Mouse (Mus musculus) embryonic facial prominence, embryonic 13.5 days (tissue): ENCODE results near the gene E330017A01Rik. TPM values are rescaled to one million over a fixed set of nuclear protein-coding genes. Genes with fewer than 3 reads are reported as not detected.

Experiments
- ATAC-seq: fragments of 200-750 bp; cut with Nextera tagmentation; 2 replicates; pipeline ENCODE4 v1.8.0; 2017; ENCODE audit warnings: low read depth; ENCODE audit not compliant: insufficient number of reproducible peaks, insufficient read depth, low FRiP score, low TSS enrichment
- H3K27ac ChIP-seq: fragments of 300-500 bp; sonication (generic); 2 replicates; pipeline ENCODE4 v1.5.1; 2015; ENCODE audit warnings: moderate library complexity, mild to moderate bottlenecking, inconsistent platforms
- H3K27me3 ChIP-seq: fragments of 300-500 bp; sonication (generic); 2 replicates; pipeline ENCODE4 v1.6.1; 2015; ENCODE audit warnings: mild to moderate bottlenecking, inconsistent platforms
- H3K36me3 ChIP-seq: fragments of 300-500 bp; sonication (generic); 2 replicates; pipeline ENCODE4 v1.6.1; 2015; ENCODE audit warnings: mild to moderate bottlenecking, inconsistent platforms
- H3K4me1 ChIP-seq: fragments of 300-500 bp; sonication (generic); 2 replicates; pipeline ENCODE4 v1.6.1; 2015; ENCODE audit warnings: inconsistent platforms
- H3K4me2 ChIP-seq: fragments of 300-500 bp; sonication (generic); 2 replicates; pipeline ENCODE4 v1.6.1; 2015; ENCODE audit warnings: moderate library complexity, mild to moderate bottlenecking, inconsistent platforms
- H3K4me3 ChIP-seq: fragments of 300-500 bp; sonication (generic); 2 replicates; pipeline ENCODE4 v1.5.1; 2015; ENCODE audit warnings: mild to moderate bottlenecking, inconsistent platforms
- H3K9ac ChIP-seq: fragments of 300-500 bp; sonication (generic); 2 replicates; pipeline ENCODE4 v1.6.1; 2015; ENCODE audit warnings: mild to moderate bottlenecking, inconsistent platforms
- H3K9me3 ChIP-seq: fragments of 300-500 bp; sonication (generic); 2 replicates; pipeline ENCODE4 v1.6.1; 2016; ENCODE audit warnings: inconsistent platforms
- WGBS: fragments of 180-500 bp; shearing (Covaris S2); methylation state at CpG from one replicate; pipeline ENCODE4 v1.1.7; 2015; ENCODE audit warnings: mixed read lengths; 5-methylcytosine and 5-hydroxymethylcytosine counted together
- polyA plus RNA-seq: library from polyadenylated mRNA; unstranded; fragments of >200 nt; fragmentation: Nextera tagmentation; extraction: Ambion mirVana; gene quantifications from 2 replicates; pipeline ENCODE4 v1.2.1, GENCODE M21; 2015

Gene E330017A01Rik
- polyA plus RNA-seq, 1 experiment from 2014 or later = not detected

DNA sequence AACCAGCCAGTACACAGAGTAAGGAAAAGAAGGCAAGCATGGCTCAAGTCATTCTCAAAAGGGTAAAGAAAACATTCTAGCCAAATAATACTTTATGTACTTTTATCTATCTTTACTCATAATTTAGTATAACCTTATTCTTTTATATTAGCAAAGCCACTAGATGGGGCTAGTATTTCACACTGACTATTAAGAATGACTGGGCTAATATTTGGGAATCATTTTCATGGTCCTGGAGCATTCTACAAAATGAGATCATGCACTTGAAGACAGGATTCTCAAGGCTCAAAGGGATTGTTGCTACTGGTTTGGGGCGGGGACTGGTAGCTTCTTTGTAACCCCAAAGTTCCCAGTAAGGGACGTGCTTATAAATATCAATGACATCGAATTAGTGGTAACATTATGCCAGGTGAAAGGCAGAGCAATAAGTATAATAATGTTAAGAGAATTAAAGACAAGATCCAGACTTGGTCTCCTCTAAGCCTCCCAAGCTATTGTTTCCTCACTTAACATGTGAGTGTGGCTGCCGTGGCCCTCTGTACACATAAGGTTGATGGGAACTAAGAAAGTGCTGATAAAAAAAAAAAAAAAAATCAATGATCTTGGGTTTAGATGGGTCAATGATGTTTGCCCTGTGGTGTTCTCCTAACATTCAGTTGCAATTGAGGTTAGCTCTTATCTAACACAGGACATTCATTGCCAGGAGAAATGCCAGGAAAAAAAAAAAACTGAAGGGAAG lies 10.8 kb downstream of the E330017A01Rik start:
- 83% methylated on average over 4 of the region's 4 CpGs for WGBS
- Histone ChIP-seq H3K9ac (no peak overlapping the region), H3K27me3 (no peaks in the 10 kb centered on the region), H3K9me3 (no peaks in the 10 kb centered on the region), H3K4me1 (no peaks in the 10 kb centered on the region), H3K4me2 (no peak overlapping the region), H3K36me3 (no peaks in the 10 kb centered on the region), H3K27ac (no peak overlapping the region), H3K4me3 (no peak overlapping the region)
- ATAC-seq = no peak

DNA sequence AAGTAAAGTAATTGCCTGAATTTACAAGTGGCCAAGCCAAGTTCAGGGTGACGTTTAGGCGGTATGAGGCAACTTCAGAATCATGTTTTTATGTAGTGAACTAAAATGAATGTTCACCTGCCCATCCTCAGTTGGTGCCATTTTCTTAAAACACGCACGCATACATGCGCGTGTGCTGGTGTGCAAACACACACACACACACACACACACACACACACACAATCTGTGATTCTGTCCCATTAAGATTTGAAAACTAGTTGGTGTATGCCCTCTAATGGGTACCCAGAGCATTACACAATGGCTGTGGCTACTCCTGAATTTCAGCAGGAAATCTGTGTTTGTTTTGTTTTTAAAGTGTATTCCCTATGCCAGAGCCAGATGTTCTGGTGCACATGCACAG lies 14.6 kb downstream of the E330017A01Rik start:
- no peak overlapping the region for H3K4me2 ChIP-seq
- no peak overlapping the region for H3K4me3 ChIP-seq
- no peak for ATAC-seq
- 92% methylated on average over 6 of the region's 6 CpGs for WGBS
- no peak overlapping the region for H3K9ac ChIP-seq
- H3K27me3 ChIP-seq = no peaks in the 10 kb centered on the region
- H3K27ac ChIP-seq = no peak overlapping the region
- no peaks in the 10 kb centered on the region for H3K9me3 ChIP-seq
- H3K4me1 ChIP-seq = no peaks in the 10 kb centered on the region
- no peaks in the 10 kb centered on the region for H3K36me3 ChIP-seq

DNA sequence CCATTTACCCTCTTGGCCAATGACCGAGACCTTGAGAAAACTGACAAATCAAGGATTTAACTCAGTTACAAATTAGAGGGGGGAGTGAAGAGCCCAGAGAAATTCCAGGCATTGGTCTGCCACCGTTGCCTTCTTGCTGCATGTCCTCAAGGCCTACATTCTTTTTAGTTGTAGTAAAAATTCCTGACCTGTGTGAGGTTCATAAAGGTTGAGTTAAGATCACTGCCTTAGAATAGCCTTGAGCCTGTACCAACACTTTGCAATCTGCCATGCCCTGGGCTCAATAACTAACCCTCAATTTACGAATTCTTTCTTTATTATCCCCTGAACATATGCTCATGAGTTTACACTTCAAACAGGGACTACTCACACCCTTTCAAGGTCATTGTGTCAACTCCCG lies 15.4 kb downstream of the E330017A01Rik start:
- 70% methylated on average over 4 of the region's 4 CpGs for WGBS
- no peak overlapping the region for H3K9ac ChIP-seq
- H3K4me2 ChIP-seq = no peak overlapping the region
- H3K36me3 ChIP-seq = no peaks in the 10 kb centered on the region
- H3K27me3 ChIP-seq = no peaks in the 10 kb centered on the region
- H3K9me3 ChIP-seq = no peaks in the 10 kb centered on the region
- no peak overlapping the region for H3K4me3 ChIP-seq
- H3K4me1 ChIP-seq = no peaks in the 10 kb centered on the region
- ATAC-seq = no peak
- no peak overlapping the region for H3K27ac ChIP-seq

DNA sequence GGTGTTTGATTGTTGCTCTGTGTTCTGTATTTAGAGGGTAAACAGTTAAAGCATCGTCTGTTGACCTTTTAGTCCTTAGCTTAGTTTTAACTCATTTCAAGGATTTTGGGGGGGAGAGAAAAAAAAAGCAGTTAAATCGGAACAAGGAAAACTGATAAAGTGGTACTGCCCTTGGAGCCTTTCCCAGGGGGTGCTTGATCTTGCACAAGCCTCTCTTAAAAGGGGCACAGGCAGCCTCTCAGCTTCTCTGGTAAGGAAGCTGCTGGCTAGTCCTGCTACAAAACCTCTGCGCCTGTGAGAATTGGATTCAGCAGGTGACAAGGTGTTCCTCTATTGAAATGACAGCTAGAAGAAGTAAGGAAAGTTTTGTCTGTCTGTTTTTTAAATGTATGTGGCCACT lies 16.2 kb downstream of the E330017A01Rik start:
- H3K9ac ChIP-seq = no peak overlapping the region
- no peak overlapping the region for H3K4me3 ChIP-seq
- H3K36me3 ChIP-seq = no peaks in the 10 kb centered on the region
- no peak for ATAC-seq
- H3K4me2 ChIP-seq = no peak overlapping the region
- H3K4me1 ChIP-seq = no peaks in the 10 kb centered on the region
- H3K9me3 ChIP-seq = no peaks in the 10 kb centered on the region
- 87% methylated on average over 3 of the region's 3 CpGs for WGBS
- H3K27me3 ChIP-seq = no peaks in the 10 kb centered on the region
- H3K27ac ChIP-seq = no peak overlapping the region

DNA sequence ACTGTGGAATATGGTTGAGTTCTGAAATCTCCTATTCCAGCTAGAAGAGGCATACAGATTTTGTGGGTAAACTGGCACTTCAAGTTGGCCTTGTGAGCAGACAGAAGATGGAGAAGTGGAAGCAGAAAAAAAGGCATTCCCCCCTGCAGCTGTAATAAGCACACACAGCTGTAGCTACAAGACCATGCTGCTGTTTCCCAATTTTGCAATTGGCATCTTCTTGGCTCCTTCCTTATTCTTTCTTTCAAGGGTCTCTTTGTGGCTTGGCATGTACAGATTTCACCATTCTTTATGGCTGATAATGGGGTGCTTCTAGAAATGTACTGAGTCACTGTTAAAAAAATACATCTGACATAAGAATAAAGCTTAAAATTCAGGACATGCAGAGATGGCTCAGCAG lies 21.2 kb downstream of the E330017A01Rik start:
- ATAC-seq = no peak
- Histone ChIP-seq H3K9ac (no peak overlapping the region), H3K4me1 (no peaks in the 10 kb centered on the region), H3K9me3 (no peaks in the 10 kb centered on the region), H3K4me3 (no peak overlapping the region), H3K27me3 (no peaks in the 10 kb centered on the region), H3K36me3 (no peaks in the 10 kb centered on the region), H3K27ac (no peak overlapping the region), H3K4me2 (no peak overlapping the region)

DNA sequence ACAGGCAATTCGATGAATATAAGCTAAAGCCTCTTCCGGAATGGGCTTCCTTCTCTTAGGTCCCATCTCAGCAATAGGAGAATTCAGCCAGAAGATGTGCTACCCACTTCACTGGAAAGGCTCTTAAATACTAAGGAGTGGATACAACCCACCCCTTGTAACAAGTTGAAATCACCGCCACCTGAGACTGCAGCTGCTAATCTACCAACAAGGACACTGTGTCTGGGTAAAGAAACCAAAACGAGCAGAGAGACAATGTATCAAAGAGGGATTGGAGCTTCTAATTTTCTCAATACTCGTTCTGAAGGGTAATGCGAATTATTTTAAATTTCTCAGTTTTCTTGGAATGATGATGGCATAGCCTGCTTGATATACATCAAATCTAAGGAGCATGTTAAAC lies 21.7 kb downstream of the E330017A01Rik start, which contains the start of gene Gm813:
Gm813 (minus strand) TSS at position 101 of the 400 bp plus-strand sequence.
- no peaks in the 10 kb centered on the region for H3K27me3 ChIP-seq
- no peaks in the 10 kb centered on the region for H3K4me1 ChIP-seq
- ATAC-seq = no peak
- no peaks in the 10 kb centered on the region for H3K36me3 ChIP-seq
- H3K4me2 ChIP-seq = no peak within 1 kb of the TSS
- no peak within 1 kb of the TSS for H3K27ac ChIP-seq
- H3K9ac ChIP-seq = no peak within 1 kb of the TSS
- H3K9me3 ChIP-seq = no peaks in the 10 kb centered on the region
- H3K4me3 ChIP-seq = no peak within 1 kb of the TSS
- 89% methylated on average over 6 of the region's 6 CpGs for WGBS

DNA sequence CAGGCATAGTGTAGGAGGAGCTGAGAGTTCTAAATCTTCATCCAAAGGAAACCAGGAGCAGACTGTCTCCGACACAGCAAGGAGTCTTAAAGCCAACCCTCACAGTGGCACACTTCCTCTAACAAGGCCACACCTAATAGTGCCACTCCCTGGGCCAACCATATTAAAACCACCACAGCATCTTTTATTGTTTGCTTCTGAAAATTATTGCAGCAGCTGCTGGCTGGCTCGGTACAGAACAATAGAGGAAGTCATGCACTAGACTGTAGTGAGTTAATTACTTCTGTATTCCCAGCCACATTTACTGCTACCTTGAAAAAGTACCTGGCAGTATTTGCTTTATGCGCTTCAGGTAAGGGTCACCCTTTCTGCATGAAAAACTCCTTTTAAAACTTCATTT lies 25.6 kb downstream of the E330017A01Rik start:
- H3K36me3 ChIP-seq = no peaks in the 10 kb centered on the region
- H3K4me2 ChIP-seq = no peak overlapping the region
- no peak overlapping the region for H3K9ac ChIP-seq
- H3K27me3 ChIP-seq = no peaks in the 10 kb centered on the region
- no peak overlapping the region for H3K4me3 ChIP-seq
- no peak for ATAC-seq
- no peaks in the 10 kb centered on the region for H3K4me1 ChIP-seq
- 78% methylated on average over 3 of the region's 3 CpGs for WGBS
- no peaks in the 10 kb centered on the region for H3K9me3 ChIP-seq
- H3K27ac ChIP-seq = no peak overlapping the region

DNA sequence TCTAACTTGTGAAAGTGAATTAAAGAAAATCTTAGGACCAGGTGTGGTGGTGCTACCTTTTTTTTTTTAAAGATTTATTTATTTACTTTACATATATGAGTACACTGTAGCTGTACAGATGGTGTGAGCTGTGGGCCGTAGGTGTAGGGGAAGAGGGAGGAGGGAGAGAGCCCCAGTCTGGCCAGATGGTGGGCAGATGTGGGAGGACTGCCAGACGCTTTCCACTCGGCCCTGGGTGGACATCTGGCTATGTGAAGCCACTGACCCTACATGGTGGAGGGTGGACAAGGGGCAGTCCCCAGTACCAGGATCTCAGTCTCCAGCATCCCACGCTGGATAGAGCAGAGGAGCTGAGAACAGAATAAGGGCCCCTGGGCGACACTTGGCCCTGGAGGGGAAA lies 31.4 kb downstream of the E330017A01Rik start:
- WGBS = 32% methylated on average over 5 of the region's 5 CpGs
- ATAC-seq = no peak; the same call in 1 of the 2 replicates

DNA sequence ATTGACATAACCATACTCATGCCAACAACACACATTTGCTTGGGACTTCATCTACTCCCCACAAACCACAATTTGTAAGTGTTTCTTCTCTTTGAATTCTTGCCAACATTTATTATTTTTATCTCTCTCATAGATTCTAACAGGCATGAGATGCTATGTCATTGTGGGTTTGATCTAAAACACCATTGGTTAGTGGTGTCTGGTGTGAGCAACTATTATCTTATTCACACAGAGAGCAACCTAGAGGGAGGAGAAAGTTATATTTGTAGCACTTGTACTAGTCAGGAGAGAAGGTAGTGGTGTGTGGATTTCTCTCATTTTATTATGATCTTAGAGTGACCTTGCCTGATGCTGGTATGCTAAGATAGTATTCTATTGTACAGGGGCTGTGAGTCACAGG lies 33.9 kb downstream of the E330017A01Rik start:
- Histone ChIP-seq H3K9ac (no peak overlapping the region), H3K27ac (no peak overlapping the region), H3K4me3 (no peak overlapping the region), H3K9me3 (no peaks in the 10 kb centered on the region), H3K4me2 (no peak overlapping the region), H3K36me3 (no peaks in the 10 kb centered on the region), H3K27me3 (no peaks in the 10 kb centered on the region), H3K4me1 (no peaks in the 10 kb centered on the region)
- no peak for ATAC-seq

More for the DNA sequence above, 31.4 kb downstream of the E330017A01Rik start:
- Histone ChIP-seq H3K27ac (no peak overlapping the region), H3K27me3 (no peaks in the 10 kb centered on the region), H3K36me3 (no peaks in the 10 kb centered on the region), H3K9me3 (no peaks in the 10 kb centered on the region), H3K4me3 (no peak overlapping the region), H3K4me1 (no peaks in the 10 kb centered on the region), H3K4me2 (no peak overlapping the region), H3K9ac (no peak overlapping the region)

DNA sequence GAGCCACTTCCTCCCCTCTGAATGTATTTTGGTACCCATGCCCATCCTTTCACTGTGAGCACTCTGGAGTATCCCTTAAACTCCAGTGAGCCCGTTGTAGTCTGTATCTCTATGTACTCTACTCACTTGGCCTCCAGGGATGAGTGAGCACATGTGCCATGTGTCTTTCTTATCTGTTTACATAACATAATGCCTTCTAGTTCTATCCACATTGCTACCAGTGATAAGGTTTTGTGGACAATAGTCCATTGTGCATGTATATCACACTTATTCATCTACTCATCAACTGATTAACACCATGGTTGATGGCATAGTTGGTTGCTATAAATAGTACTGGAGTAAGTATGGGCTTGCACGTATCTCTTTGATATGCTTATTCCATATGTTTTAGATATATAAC lies 34.7 kb downstream of the E330017A01Rik start:
- H3K27me3 ChIP-seq = no peaks in the 10 kb centered on the region
- 76% methylated on average over 2 of the region's 2 CpGs for WGBS
- no peak overlapping the region for H3K4me3 ChIP-seq
- no peak overlapping the region for H3K9ac ChIP-seq
- H3K4me2 ChIP-seq = no peak overlapping the region
- no peak for ATAC-seq
- no peaks in the 10 kb centered on the region for H3K9me3 ChIP-seq
- no peak overlapping the region for H3K27ac ChIP-seq
- no peaks in the 10 kb centered on the region for H3K36me3 ChIP-seq
- H3K4me1 ChIP-seq = no peaks in the 10 kb centered on the region

DNA sequence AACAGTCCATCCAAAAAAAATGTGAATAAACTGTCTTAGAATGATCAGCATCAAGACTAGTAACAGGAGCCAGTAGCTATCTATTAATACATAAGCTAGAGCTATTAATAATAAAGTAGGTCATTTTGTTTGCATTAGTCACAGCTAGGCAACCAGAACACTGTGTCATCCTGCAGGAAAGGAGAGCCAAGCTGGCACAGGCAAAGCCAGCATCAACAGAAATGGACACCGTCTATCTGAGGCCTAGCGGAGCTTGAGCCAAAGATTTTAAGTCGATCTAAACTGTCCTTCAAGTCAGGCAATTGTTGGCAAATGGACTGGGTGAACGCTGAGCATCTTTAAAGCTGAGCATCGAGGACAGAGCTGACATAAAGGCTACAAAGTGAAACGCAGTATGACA lies 37.7 kb downstream of the E330017A01Rik start:
- Histone ChIP-seq H3K9me3 (no peaks in the 10 kb centered on the region), H3K9ac (no peak overlapping the region), H3K4me2 (no peak overlapping the region), H3K27ac (no peak overlapping the region), H3K27me3 (no peaks in the 10 kb centered on the region), H3K4me3 (no peak overlapping the region), H3K4me1 (no peaks in the 10 kb centered on the region), H3K36me3 (no peaks in the 10 kb centered on the region)
- no peak for ATAC-seq
- 93% methylated on average over 6 of the region's 6 CpGs for WGBS

DNA sequence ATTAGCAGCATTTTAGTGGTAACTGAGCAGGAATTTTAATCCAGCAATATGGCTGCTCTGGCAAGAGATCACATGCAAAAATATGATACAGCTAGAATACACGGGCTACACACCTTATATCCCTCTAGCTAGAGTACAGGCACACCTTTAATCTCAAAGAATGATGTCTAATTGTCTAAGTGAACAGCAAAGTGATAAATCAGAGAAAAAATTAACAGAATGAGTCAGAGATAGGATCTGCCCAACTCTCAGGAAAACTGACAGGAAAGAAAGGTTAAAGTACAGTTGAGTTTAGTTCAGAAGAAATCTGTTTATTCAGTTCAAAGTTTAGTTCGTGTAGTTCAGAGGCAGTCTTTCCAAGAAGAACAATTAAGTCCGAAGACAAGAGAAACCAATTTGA lies 47.2 kb downstream of the E330017A01Rik start:
- H3K9me3 ChIP-seq = no peaks in the 10 kb centered on the region
- H3K36me3 ChIP-seq = no peaks in the 10 kb centered on the region
- 61% methylated on average over 3 of the region's 3 CpGs for WGBS
- H3K4me2 ChIP-seq = no peak overlapping the region
- H3K27ac ChIP-seq = no peak overlapping the region
- H3K4me1 ChIP-seq = no peaks in the 10 kb centered on the region
- H3K4me3 ChIP-seq = no peak overlapping the region
- no peak overlapping the region for H3K9ac ChIP-seq
- ATAC-seq = 0 out of 2 replicates have a peak, but pooled peaks have one; percentile 26
- no peaks in the 10 kb centered on the region for H3K27me3 ChIP-seq
